Mouse (Mus musculus): ENCODE results near the gene Prr5l. TPM values are rescaled to one million over a fixed set of nuclear protein-coding genes. Genes with fewer than 3 reads are reported as not detected.

Gene Prr5l
- polyA plus RNA-seq, 2 experiments = 16.4 to 27.3 TPM

- TF ChIP-seq POLR2A (IDR thresholded peaks at IDR 0.05; ENCODE audit: borderline replicate concordance, extremely low read depth, insufficient read depth, insufficient read length) = no peak
- H3K36me3 ChIP-seq (ENCODE audit: control insufficient read depth, insufficient read depth, low read length) = peaks cover 9% of the 10 kb centered on the region; the same call in 1 of the 2 replicates
- no peak overlapping the region for H3K4me2 ChIP-seq (replicated peaks; ENCODE audit: low read depth, low read length, severe bottlenecking)
- ATAC-seq (ENCODE audit: low FRiP score, low read depth) (peak; percentile 30; the same call in 1 of the 2 replicates), DNase-seq (ENCODE audit: low spot score) (no peak)
- 80% methylated on average over 3 of the region's 3 CpGs for WGBS
- no peak overlapping the region for H3K9ac ChIP-seq (ENCODE audit: low read depth, low read length, severe bottlenecking)
- no peaks in the 10 kb centered on the region for H3K9me3 ChIP-seq (ENCODE audit: control insufficient read depth, low read length)
- no peaks in the 10 kb centered on the region for H3K27me3 ChIP-seq (ENCODE audit: control insufficient read depth, insufficient read depth, low read length)
- H3K4me3 ChIP-seq (replicated peaks; ENCODE audit: low read length) = no peak overlapping the region
- H3K27ac ChIP-seq (replicated peaks; ENCODE audit: low read depth, low read length) = no peak overlapping the region
- H3K4me1 ChIP-seq (ENCODE audit: control insufficient read depth, insufficient read depth, low read length) = 0 out of 2 replicates have a peak, but pooled peaks cover 2% of the 10 kb centered on the region
Measured at GRCm38 (mm10) chr2:101711608-101712007, 171.2 kb downstream of the Prr5l start.

DNA sequence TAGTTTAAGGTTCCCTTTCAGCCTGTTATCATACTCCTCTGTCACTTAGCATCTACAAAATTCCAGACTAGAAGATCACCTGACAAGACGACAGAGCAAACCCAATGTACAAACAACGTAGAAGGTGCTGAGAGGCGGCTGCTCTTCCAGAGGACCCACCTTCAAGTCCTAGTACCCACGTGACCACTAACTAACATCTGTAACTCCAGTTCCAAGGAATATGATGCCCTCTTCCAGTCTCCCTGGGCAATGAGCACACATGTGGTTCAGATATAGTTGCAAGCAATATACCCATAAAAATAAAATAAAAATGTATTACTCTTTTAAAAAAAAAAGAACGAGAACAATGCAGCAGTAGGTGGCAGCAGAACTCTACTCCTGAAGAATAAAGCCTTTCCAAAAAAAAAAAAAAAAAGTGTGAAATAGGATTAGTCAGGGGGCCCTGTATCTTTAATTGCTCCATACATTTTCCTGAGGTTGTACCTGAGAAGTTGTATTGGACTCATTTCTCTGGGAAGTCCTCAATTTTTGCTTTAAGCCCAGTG lies 176.8 kb downstream of the Prr5l start:
- 0 out of 2 replicates have a peak, but pooled peaks have one; percentile 23 for ATAC-seq (ENCODE audit: low FRiP score, low read depth)
- Histone ChIP-seq H3K27ac (replicated peaks; ENCODE audit: low read depth, low read length) (no peak overlapping the region), H3K9ac (ENCODE audit: low read depth, low read length, severe bottlenecking) (no peak overlapping the region), H3K9me3 (ENCODE audit: control insufficient read depth, low read length) (no peaks in the 10 kb centered on the region), H3K4me1 (ENCODE audit: control insufficient read depth, insufficient read depth, low read length) (0 out of 2 replicates have a peak, but pooled peaks cover 5% of the 10 kb centered on the region), H3K4me3 (replicated peaks; ENCODE audit: low read length) (no peak overlapping the region), H3K36me3 (ENCODE audit: control insufficient read depth, insufficient read depth, low read length) (no peaks in the 10 kb centered on the region), H3K4me2 (replicated peaks; ENCODE audit: low read depth, low read length, severe bottlenecking) (no peak overlapping the region), H3K27me3 (ENCODE audit: control insufficient read depth, insufficient read depth, low read length) (no peaks in the 10 kb centered on the region)
- 26% methylated on average over 5 of the region's 5 CpGs for WGBS
- peak; percentile 44 for DNase-seq (ENCODE audit: low spot score)
- no peak for TF ChIP-seq POLR2A (IDR thresholded peaks at IDR 0.05; ENCODE audit: borderline replicate concordance, extremely low read depth, insufficient read depth, insufficient read length)

GRCm38 (mm10) chr2:101699284-101699683 lies 183.5 kb downstream of the Prr5l start:
- H3K4me3 ChIP-seq (replicated peaks; ENCODE audit: low read length) = no peak overlapping the region

GRCm38 (mm10) chr2:101695584-101695983 lies 187.2 kb downstream of the Prr5l start:
- H3K27ac ChIP-seq (replicated peaks; ENCODE audit: low read depth, low read length) = no peak overlapping the region
- no peak for TF ChIP-seq POLR2A (IDR thresholded peaks at IDR 0.05; ENCODE audit: borderline replicate concordance, extremely low read depth, insufficient read depth, insufficient read length)
- no peak overlapping the region for H3K4me2 ChIP-seq (replicated peaks; ENCODE audit: low read depth, low read length, severe bottlenecking)
- H3K9ac ChIP-seq (ENCODE audit: low read depth, low read length, severe bottlenecking) = no peak overlapping the region
- H3K36me3 ChIP-seq (ENCODE audit: control insufficient read depth, insufficient read depth, low read length) = peaks cover 59% of the 10 kb centered on the region
- no peak overlapping the region for H3K4me3 ChIP-seq (replicated peaks; ENCODE audit: low read length)
- H3K27me3 ChIP-seq (ENCODE audit: control insufficient read depth, insufficient read depth, low read length) = no peaks in the 10 kb centered on the region
- ATAC-seq (ENCODE audit: low FRiP score, low read depth) = no peak
- 93% methylated on average over 7 of the region's 7 CpGs for whole genome bisulfite sequencing
- no peaks in the 10 kb centered on the region for H3K9me3 ChIP-seq (ENCODE audit: control insufficient read depth, low read length)
- DNase-seq (ENCODE audit: low spot score) = no peak
- no peaks in the 10 kb centered on the region for H3K4me1 ChIP-seq (ENCODE audit: control insufficient read depth, insufficient read depth, low read length)

More at GRCm38 (mm10) chr2:101699284-101699683, 183.5 kb downstream of the Prr5l start:
- Histone ChIP-seq H3K4me2 (replicated peaks; ENCODE audit: low read depth, low read length, severe bottlenecking) (no peak overlapping the region), H3K4me1 (ENCODE audit: control insufficient read depth, insufficient read depth, low read length) (no peaks in the 10 kb centered on the region), H3K27ac (replicated peaks; ENCODE audit: low read depth, low read length) (no peak overlapping the region), H3K9me3 (ENCODE audit: control insufficient read depth, low read length) (no peaks in the 10 kb centered on the region), H3K36me3 (ENCODE audit: control insufficient read depth, insufficient read depth, low read length) (peaks cover 38% of the 10 kb centered on the region), H3K27me3 (ENCODE audit: control insufficient read depth, insufficient read depth, low read length) (no peaks in the 10 kb centered on the region), H3K9ac (ENCODE audit: low read depth, low read length, severe bottlenecking) (no peak overlapping the region)
- no peak for ATAC-seq (ENCODE audit: low FRiP score, low read depth)
- 84% methylated on average over 4 of the region's 4 CpGs for WGBS
- TF ChIP-seq POLR2A (IDR thresholded peaks at IDR 0.05; ENCODE audit: borderline replicate concordance, extremely low read depth, insufficient read depth, insufficient read length) = no peak
- no peak for DNase-seq (ENCODE audit: low spot score)

DNA sequence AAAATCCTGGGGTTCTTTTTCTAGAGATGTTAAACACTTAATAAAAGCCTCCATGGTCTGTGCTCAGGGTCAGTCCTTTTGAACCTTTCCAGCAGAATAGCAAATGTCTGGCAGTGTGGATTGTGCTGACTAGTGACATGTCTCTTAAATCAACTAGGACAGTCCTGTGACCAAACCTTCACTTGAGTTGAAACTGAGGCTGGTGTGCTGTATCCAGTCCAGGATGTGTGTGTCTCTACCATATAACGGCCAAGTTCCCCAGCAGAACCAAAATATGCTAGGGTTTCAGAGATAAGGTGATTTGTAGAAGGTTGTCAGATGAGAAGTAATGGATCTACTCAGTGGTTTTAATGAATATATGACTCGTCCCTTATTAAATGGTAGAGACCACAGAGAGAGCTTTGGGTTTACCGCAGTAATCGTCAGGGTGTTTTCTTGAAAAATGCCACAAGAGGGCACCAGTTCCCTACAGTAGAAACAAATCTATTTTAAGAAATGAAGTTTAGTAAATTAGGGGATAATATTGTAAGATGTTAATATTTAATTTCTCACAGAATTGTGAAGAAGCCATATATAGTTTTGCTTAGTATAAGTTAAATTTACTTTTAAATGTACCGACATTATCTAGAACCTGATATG lies 189.1 kb downstream of the Prr5l start:
- Histone ChIP-seq H3K9ac (ENCODE audit: low read depth, low read length, severe bottlenecking) (no peak overlapping the region), H3K36me3 (ENCODE audit: control insufficient read depth, insufficient read depth, low read length) (peaks cover 69% of the 10 kb centered on the region)

More for the DNA sequence above, 189.1 kb downstream of the Prr5l start:
- Histone ChIP-seq H3K9me3 (ENCODE audit: control insufficient read depth, low read length) (no peaks in the 10 kb centered on the region), H3K4me1 (ENCODE audit: control insufficient read depth, insufficient read depth, low read length) (no peaks in the 10 kb centered on the region), H3K27ac (replicated peaks; ENCODE audit: low read depth, low read length) (no peak overlapping the region), H3K4me3 (replicated peaks; ENCODE audit: low read length) (no peak overlapping the region), H3K27me3 (ENCODE audit: control insufficient read depth, insufficient read depth, low read length) (no peaks in the 10 kb centered on the region), H3K4me2 (replicated peaks; ENCODE audit: low read depth, low read length, severe bottlenecking) (no peak overlapping the region)
- ATAC-seq (ENCODE audit: low FRiP score, low read depth) (no peak), DNase-seq (ENCODE audit: low spot score) (peak; percentile 30)
- TF ChIP-seq POLR2A (IDR thresholded peaks at IDR 0.05; ENCODE audit: borderline replicate concordance, extremely low read depth, insufficient read depth, insufficient read length) = no peak
- WGBS = 61% methylated on average over 5 of the region's 5 CpGs

Measured in limb, embryonic 14.5 days (tissue).